Mouse (Mus musculus) cerebellum, adult 2 months (tissue): ENCODE data around the gene Nol10.

Experiments
- CTCF ChIP-seq: fragments of 200-500 bp; IDR thresholded peaks from 2 replicates; pipeline ENCODE4 v1.5.1; 2011; ENCODE audit warnings: low read depth, mild to moderate bottlenecking, control low read depth, low read length, moderate library complexity, borderline replicate concordance; ENCODE audit not compliant: insufficient read depth
- POLR2A ChIP-seq: fragments of 200-500 bp; IDR thresholded peaks from 2 replicates; pipeline ENCODE4 v1.6.1; 2011; ENCODE audit warnings: low read length, control low read depth, borderline replicate concordance; ENCODE audit not compliant: insufficient read depth

DNA sequence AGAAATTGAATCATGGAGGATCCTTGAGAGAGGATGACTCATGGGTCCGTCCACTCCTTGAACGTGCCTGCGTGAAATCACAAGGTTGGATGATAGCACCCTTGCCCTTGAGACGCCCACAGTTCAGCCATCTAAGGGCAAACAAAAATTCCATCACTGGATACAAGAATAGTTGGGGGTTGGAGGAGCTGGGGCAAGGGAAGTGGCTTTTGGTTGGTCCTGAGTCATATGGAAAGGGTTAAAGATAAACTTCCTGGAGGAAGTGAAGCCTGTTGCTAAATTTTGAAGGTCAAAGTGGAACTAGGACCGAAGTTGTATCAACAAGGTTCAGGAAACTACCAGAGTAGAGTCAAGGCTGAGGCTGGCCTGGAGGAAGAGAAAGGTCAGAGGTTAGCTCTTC lies 106.8 kb downstream of the Nol10 start:
- TF ChIP-seq CTCF (no peak), POLR2A (no peak)
